Mouse (Mus musculus) hindbrain, postnatal 0 days (tissue): ENCODE data around the gene Sbsn. TPM values are rescaled to one million over a fixed set of nuclear protein-coding genes. Genes with fewer than 3 reads are reported as not detected.

Experiments used
- ATAC-seq: fragments of 200-750 bp; cut with Nextera tagmentation; 2 replicates; pipeline ENCODE4 v1.8.0; 2017; ENCODE audit warnings: mild to moderate bottlenecking, moderate TSS enrichment, moderate library complexity
- DNase-seq: peaks from one replicate; pipeline ENCODE4 v3.0.0-alpha.2; 2015; ENCODE audit warnings: low spot score
- H3K27ac ChIP-seq: fragments of 300-500 bp; sonication (generic); 2 replicates; pipeline ENCODE4 v1.5.1; 2014; ENCODE audit warnings: mild to moderate bottlenecking
- H3K27me3 ChIP-seq: fragments of 300-500 bp; sonication (generic); 2 replicates; pipeline ENCODE4 v1.6.1; 2014; ENCODE audit warnings: low read length, mixed read lengths; ENCODE audit not compliant: insufficient read depth
- H3K36me3 ChIP-seq: fragments of 300-500 bp; sonication (generic); 2 replicates; pipeline ENCODE4 v1.6.1; 2014; ENCODE audit warnings: low read length, mixed read lengths; ENCODE audit not compliant: insufficient read depth
- H3K4me1 ChIP-seq: fragments of 300-500 bp; sonication (generic); 2 replicates; pipeline ENCODE4 v1.6.1; 2014; ENCODE audit warnings: antibody characterized with exemption, low read length, mixed read lengths; ENCODE audit not compliant: insufficient read depth
- H3K4me2 ChIP-seq: fragments of 300-500 bp; sonication (generic); 2 replicates; pipeline ENCODE4 v1.6.1; 2014; ENCODE audit warnings: low read depth, mild to moderate bottlenecking, low read length, moderate library complexity, mixed read lengths
- H3K4me3 ChIP-seq: fragments of 300-500 bp; sonication (generic); 2 replicates; pipeline ENCODE4 v1.5.1; 2014; ENCODE audit warnings: low read length
- H3K9ac ChIP-seq: fragments of 300-500 bp; sonication (generic); replicated peaks from 2 replicates; pipeline ENCODE4 v1.6.1; 2014; ENCODE audit warnings: mild to moderate bottlenecking, low read length, moderate library complexity, mixed read lengths
- H3K9me3 ChIP-seq: fragments of 300-500 bp; sonication (generic); 2 replicates; pipeline ENCODE4 v1.6.1; 2016; ENCODE audit warnings: low read length, mixed read lengths
- CTCF ChIP-seq: IDR thresholded peaks from 2 replicates; pipeline ENCODE4 v1.5.1; 2016; ENCODE audit warnings: antibody characterized with exemption, control low read depth, low read depth
- WGBS: fragments of 180-500 bp; shearing (Covaris S2); extraction: QIAGEN DNeasy Blood & Tissue Kit; methylation state at CpG from one replicate; pipeline ENCODE4 v1.1.7; 2014; 5-methylcytosine and 5-hydroxymethylcytosine counted together
- polyA plus RNA-seq: library from polyadenylated mRNA; unstranded; fragments of >200 nt; fragmentation: Nextera tagmentation; extraction: Ambion mirVana; gene quantifications from 2 replicates; pipeline ENCODE4 v1.2.1, GENCODE M21; 2015
- total RNA-seq: library from RNA; depleted of rRNA; stranded (reverse); fragments of >200 nt; gene quantifications from 2 replicates; pipeline ENCODE4 v1.2.3, GENCODE M21; 2014; rRNA removed

Sbsn gene
- total RNA-seq (0.84 and 4.2 TPM in 2 replicates), polyA plus RNA-seq (2.9 and 3.0 TPM in 2 replicates)

GRCm38 (mm10) chr7:30751086-30751669 lies at the start of gene Sbsn:
Gene Sbsn (plus strand): TSS chr7:30751471.
- Histone ChIP-seq H3K9me3 (no peaks in the 10 kb centered on the region), H3K36me3 (0 out of 2 replicates have a peak, but pooled peaks cover 2% of the 10 kb centered on the region), H3K4me2 (no peak within 1 kb of the TSS), H3K9ac (no peak within 1 kb of the TSS), H3K4me1 (no peaks in the 10 kb centered on the region), H3K27me3 (no peaks in the 10 kb centered on the region), H3K27ac (no peak within 1 kb of the TSS), H3K4me3 (no peak within 1 kb of the TSS)
- WGBS: 70% methylated on average over 4 of the region's 5 CpGs
- ATAC-seq (no peak), DNase-seq (no peak)
- TF ChIP-seq CTCF: no peak

- DNase-seq (no peak), ATAC-seq (no peak)
- Histone ChIP-seq H3K27me3 (no peaks in the 10 kb centered on the region), H3K4me3 (no peak overlapping the region), H3K36me3 (no peaks in the 10 kb centered on the region), H3K4me2 (no peak overlapping the region), H3K9ac (no peak overlapping the region), H3K4me1 (no peaks in the 10 kb centered on the region), H3K27ac (no peak overlapping the region), H3K9me3 (no peaks in the 10 kb centered on the region)
- 78% methylated on average over 8 of the region's 8 CpGs for WGBS
- TF ChIP-seq CTCF: no peak
These were observed 44.9 kb upstream of the Sbsn start for GRCm38 (mm10) chr7:30706214-30706882.

GRCm38 (mm10) chr7:30707441-30707840 lies 43.8 kb upstream of the Sbsn start:
- DNase-seq (no peak), ATAC-seq (no peak)
- H3K36me3 ChIP-seq: no peaks in the 10 kb centered on the region
- no peak overlapping the region for H3K4me3 ChIP-seq
- H3K4me2 ChIP-seq: no peak overlapping the region
- H3K27ac ChIP-seq: no peak overlapping the region
- WGBS: 80% methylated on average over 1 of the region's 1 CpGs
- no peaks in the 10 kb centered on the region for H3K9me3 ChIP-seq
- H3K4me1 ChIP-seq: no peaks in the 10 kb centered on the region
- no peak overlapping the region for H3K9ac ChIP-seq
- TF ChIP-seq CTCF: no peak
- H3K27me3 ChIP-seq: no peaks in the 10 kb centered on the region

- H3K27me3 ChIP-seq: no peaks in the 10 kb centered on the region
These were observed 39.3 kb upstream of the Sbsn start, which contains the start of gene Atp4a for GRCm38 (mm10) chr7:30711942-30712341. Gene Atp4a (plus strand): TSS chr7:30712209.

GRCm38 (mm10) chr7:30717006-30717715 lies 34.1 kb upstream of the Sbsn start:
- peak overlapping the region; percentile 63 for H3K4me2 ChIP-seq
- peaks cover 12% of the 10 kb centered on the region; the same call in 1 of the 2 replicates for H3K4me1 ChIP-seq
- no peaks in the 10 kb centered on the region for H3K27me3 ChIP-seq
- H3K9ac ChIP-seq: 0 out of 2 replicates have a peak overlapping the region, but pooled peaks have one; percentile 24
- H3K36me3 ChIP-seq: no peaks in the 10 kb centered on the region
- peak; percentile 86 for DNase-seq
- no peak overlapping the region for H3K27ac ChIP-seq
- ATAC-seq: peak; percentile 96
- peak overlapping the region; percentile 34 for H3K4me3 ChIP-seq
- no peak for TF ChIP-seq CTCF
- H3K9me3 ChIP-seq: no peaks in the 10 kb centered on the region
- 2% methylated on average over 43 of the region's 43 CpGs for WGBS

More at GRCm38 (mm10) chr7:30711942-30712341, 39.3 kb upstream of the Sbsn start, which contains the start of gene Atp4a:
- Histone ChIP-seq H3K4me1 (0 out of 2 replicates have a peak, but pooled peaks cover 2% of the 10 kb centered on the region), H3K9me3 (no peaks in the 10 kb centered on the region), H3K27ac (no peak within 1 kb of the TSS), H3K4me2 (no peak within 1 kb of the TSS), H3K9ac (no peak within 1 kb of the TSS), H3K4me3 (no peak within 1 kb of the TSS), H3K36me3 (no peaks in the 10 kb centered on the region)
- WGBS: 86% methylated on average over 3 of the region's 3 CpGs
- DNase-seq (no peak), ATAC-seq (no peak)
- no peak for TF ChIP-seq CTCF

GRCm38 (mm10) chr7:30717716-30718046 lies 33.6 kb upstream of the Sbsn start:
- Histone ChIP-seq H3K9me3 (no peaks in the 10 kb centered on the region), H3K27ac (no peak overlapping the region), H3K4me3 (peak overlapping the region; percentile 34), H3K4me1 (peaks cover 12% of the 10 kb centered on the region; the same call in 1 of the 2 replicates), H3K27me3 (no peaks in the 10 kb centered on the region), H3K36me3 (no peaks in the 10 kb centered on the region), H3K9ac (0 out of 2 replicates have a peak overlapping the region, but pooled peaks have one; percentile 24), H3K4me2 (peak overlapping the region; percentile 63)
- peak; percentile 32; the same call in 1 of the 2 replicates for TF ChIP-seq CTCF
- DNase-seq (no peak), ATAC-seq (no peak)
- WGBS: 7% methylated on average over 14 of the region's 14 CpGs
